Mouse (Mus musculus): ENCODE measurements around the gene Myo1d. TPM values are rescaled to one million over a fixed set of nuclear protein-coding genes. Genes with fewer than 3 reads are reported as not detected.
A peak's percentile ranks its signal among the peaks of the same experiment; 100 is the strongest.

Myo1d gene
- total and polyA plus RNA-seq, 3 experiments, result 15.9 to 81.1 (median 41.7) TPM

GRCm38 (mm10) chr11:80809993-80810821 lies 30.4 kb upstream of the Myo1d start, which contains the start of gene Tmem98:
Tmem98 (plus strand) TSS chr11:80810175.
- DNase-seq (ENCODE audit: low read depth, low spot score), result peak; percentile 65
- Histone ChIP-seq H3K9me3 (replicated peaks; ENCODE audit: insufficient read depth, low read length) (no peaks in the 10 kb centered on the region), H3K4me3 (ENCODE audit: control insufficient read depth in 1 of 2, insufficient read depth in 1 of 2, low read depth in 2 of 2, low read length in 2 of 2) (peak within 1 kb of the TSS; percentile 80 to 99), H3K4me1 (ENCODE audit: control insufficient read depth in 1 of 2, insufficient read depth in 2 of 2, low read length in 2 of 2) (peaks cover 0 to 12% of the 10 kb centered on the region in 2 experiments; a peak in 2 of 4 replicates), H3K36me3 (ENCODE audit: control insufficient read depth in 1 of 2, insufficient read depth in 2 of 2, low read length in 2 of 2) (no peaks in the 10 kb centered on the region; a peak in 1 of 4 replicates), H3K79me2 (ENCODE audit: control insufficient read depth, insufficient read depth, low read length, poor library complexity) (no peaks in the 10 kb centered on the region; the same call in 1 of the 2 replicates), H3K9ac (ENCODE audit: control insufficient read depth, low read depth, low read length, poor library complexity, severe bottlenecking) (peak within 1 kb of the TSS; percentile 74), H3K27ac (ENCODE audit: control insufficient read depth, low read depth, low read length) (no peak within 1 kb of the TSS), H3K27me3 (ENCODE audit: control insufficient read depth in 1 of 2, insufficient read depth in 2 of 2, low read length in 2 of 2) (no peaks in the 10 kb centered on the region)
- no peak for TF ChIP-seq ELF1 (IDR thresholded peaks at IDR 0.05; ENCODE audit: low read depth, low read length)
- no peak for TF ChIP-seq NRF1 (IDR thresholded peaks at IDR 0.05; ENCODE audit: insufficient read depth, low read depth, low read length, poor library complexity, severe bottlenecking)
- 0 out of 2 replicates have a peak, but pooled peaks have one; percentile 4 for TF ChIP-seq MAZ (IDR thresholded peaks at IDR 0.05; ENCODE audit: low read depth, low read length)
- peak in 1 of 2 experiments; percentile 16; a peak in 2 of 4 replicates for TF ChIP-seq POLR2A (IDR thresholded peaks at IDR 0.05; ENCODE audit: control insufficient read depth in 1 of 2, insufficient read depth in 1 of 2, low read depth in 1 of 2, low read length in 2 of 2, poor library complexity in 1 of 2)
- no peak for TF ChIP-seq MYB (IDR thresholded peaks at IDR 0.05; ENCODE audit: low read depth, low read length)
- TF ChIP-seq ZMIZ1 (IDR thresholded peaks at IDR 0.05; ENCODE audit: low read depth, low read length), result no peak
- TF ChIP-seq CHD1 (IDR thresholded peaks at IDR 0.05; ENCODE audit: low read depth, low read length), result no peak

- TF ChIP-seq E2F4 (IDR thresholded peaks at IDR 0.05; ENCODE audit: borderline replicate concordance, low read depth, low read length), result no peak
- no peak for TF ChIP-seq SIN3A (IDR thresholded peaks at IDR 0.05; ENCODE audit: low read length)
- TF ChIP-seq NELFE (IDR thresholded peaks at IDR 0.05; ENCODE audit: low read depth, low read length), result no peak
- TF ChIP-seq MEF2A (IDR thresholded peaks at IDR 0.05; ENCODE audit: extremely low read depth, insufficient replicate concordance, low read depth, low read length, poor library complexity, severe bottlenecking), result no peak
- no peak for TF ChIP-seq GATA1 (IDR thresholded peaks at IDR 0.05; ENCODE audit: low read depth, low read length)
- TF ChIP-seq JUND (IDR thresholded peaks at IDR 0.05; ENCODE audit: low read depth, low read length), result no peak
- TF ChIP-seq ZC3H11A (IDR thresholded peaks at IDR 0.05; ENCODE audit: low read depth, low read length), result no peak
- TF ChIP-seq MAX (IDR thresholded peaks at IDR 0.05; ENCODE audit: low read length), result no peak
- TF ChIP-seq POLR2AphosphoS5 (IDR thresholded peaks at IDR 0.05; ENCODE audit: borderline replicate concordance, low read depth, low read length), result no peak
- TF ChIP-seq MAFK (IDR thresholded peaks at IDR 0.05; ENCODE audit: borderline replicate concordance, low read depth, low read length), result no peak
- no peak for TF ChIP-seq POLR2AphosphoS2 (IDR thresholded peaks at IDR 0.05; ENCODE audit: low read length)
- TF ChIP-seq ZNF384 (IDR thresholded peaks at IDR 0.05; ENCODE audit: low read depth, low read length), result no peak
- peak overlapping the region; percentile 53 to 99 for H3K4me3 ChIP-seq (ENCODE audit: control insufficient read depth in 1 of 2, insufficient read depth in 1 of 2, low read depth in 2 of 2, low read length in 2 of 2)
- H3K79me2 ChIP-seq (ENCODE audit: control insufficient read depth, insufficient read depth, low read length, poor library complexity), result no peaks in the 10 kb centered on the region; the same call in 1 of the 2 replicates
- H3K27ac ChIP-seq (ENCODE audit: control insufficient read depth, low read depth, low read length), result no peak overlapping the region
- H3K9me3 ChIP-seq (replicated peaks; ENCODE audit: insufficient read depth, low read length), result no peaks in the 10 kb centered on the region
- no peaks in the 10 kb centered on the region for H3K27me3 ChIP-seq (ENCODE audit: control insufficient read depth in 1 of 2, insufficient read depth in 2 of 2, low read length in 2 of 2)
- H3K9ac ChIP-seq (ENCODE audit: control insufficient read depth, low read depth, low read length, poor library complexity, severe bottlenecking), result peak overlapping the region; percentile 74
- H3K4me1 ChIP-seq (ENCODE audit: control insufficient read depth in 1 of 2, insufficient read depth in 2 of 2, low read length in 2 of 2), result peaks cover 0 to 12% of the 10 kb centered on the region in 2 experiments; a peak in 2 of 4 replicates
- no peak for DNase-seq (ENCODE audit: low read depth, low spot score)
- no peaks in the 10 kb centered on the region; a peak in 1 of 4 replicates for H3K36me3 ChIP-seq (ENCODE audit: control insufficient read depth in 1 of 2, insufficient read depth in 2 of 2, low read length in 2 of 2)
Measured at GRCm38 (mm10) chr11:80809666-80809992, 29.8 kb upstream of the Myo1d start.

Measured in MEL (cell line).